In the genomic region with DNA sequence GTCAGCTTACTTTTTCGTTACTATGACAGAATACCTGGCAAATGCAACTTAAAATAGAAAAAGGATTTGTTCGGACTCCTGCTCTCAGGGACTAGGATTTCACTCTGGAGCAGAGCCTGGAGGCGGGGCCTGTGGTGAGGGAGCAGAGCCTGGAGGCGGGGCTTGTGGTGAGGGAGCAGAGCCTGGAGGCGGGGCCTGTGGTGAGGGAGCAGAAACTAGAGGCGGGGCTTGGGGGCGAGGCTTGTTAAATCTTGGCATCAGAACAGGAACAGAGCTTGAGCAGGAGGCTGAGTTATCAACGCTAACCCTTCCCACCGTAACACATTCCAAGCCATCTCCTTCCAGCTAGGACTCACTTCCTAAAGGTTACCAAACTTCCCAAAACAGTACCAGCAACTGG, we compare ENCODE assay signal across 8 mouse cellular contexts. TPM values are rescaled to one million over a fixed set of nuclear protein-coding genes. Genes with fewer than 3 reads are reported as not detected.
DNase-seq lines count a peak whose midpoint lies in the region; ATAC-seq and TF ChIP-seq lines count a peak whose summit lies in the region.

No protein-coding gene starts in this region.

- H3K36me3 ChIP-seq in liver, embryonic 13.5 days: peaks cover 99% of the 10 kb centered on the region

- H3K27ac ChIP-seq in liver, embryonic 13.5 days: no peak overlapping the region; the same call in 1 of the 2 replicates

- no peak overlapping the region for H3K4me3 ChIP-seq in liver, embryonic 13.5 days (replicated peaks)

- no peaks in the 10 kb centered on the region for H3K27me3 ChIP-seq in liver, embryonic 13.5 days

- H3K9ac ChIP-seq in liver, embryonic 13.5 days: no peak overlapping the region

- no peak for TF ChIP-seq CTCF in brain, embryonic 14.5 days (IDR thresholded peaks at IDR 0.05; ENCODE audit: borderline replicate concordance, extremely low read depth, insufficient read depth, insufficient read length)

- no peak overlapping the region for H3K4me2 ChIP-seq in liver, embryonic 13.5 days

- no peak for TF ChIP-seq POLR2A in brain, embryonic 14.5 days (IDR thresholded peaks at IDR 0.05; ENCODE audit: borderline replicate concordance, extremely low read depth, insufficient read depth, insufficient read length, poor library complexity, severe bottlenecking)

- H3K9me3 ChIP-seq in liver, embryonic 13.5 days (replicated peaks): no peaks in the 10 kb centered on the region

- WGBS in liver, embryonic 13.5 days (ENCODE audit: insufficient replicate concordance): 15% methylated on average over 9 of the region's 9 CpGs

- peak; percentile 54 for DNase-seq in layer of hippocampus, adult 9-11 months
- DNase-seq in layer of hippocampus, adult 18-20 months (ENCODE audit: low spot score in 2 of 2): no peak
- DNase-seq in brain, embryonic 14.5 days (ENCODE audit: low read depth): peak; percentile 85
- peak; percentile 60 to 69 for DNase-seq in gastrocnemius, adult 8-10 months (ENCODE audit: low spot score in 2 of 2)
- peak; percentile 4 for DNase-seq in induced T-regulatory cell, adult 2 months (ENCODE audit: low read depth)
- DNase-seq in liver, embryonic 13.5 days: peak; percentile 55
- DNase-seq in skeletal muscle tissue, adult 2 months (ENCODE audit: low read depth, low spot score): peak; percentile 70
- DNase-seq in left cerebral cortex, adult 11 months (ENCODE audit: low spot score): no peak

- peak; percentile 78 for ATAC-seq in liver, embryonic 13.5 days (ENCODE audit: low read depth)

- peaks cover 25% of the 10 kb centered on the region for H3K4me1 ChIP-seq in liver, embryonic 13.5 days (replicated peaks)

RNA-seq across cellular contexts. Expression of gene Prpf18, which starts 58.5 kb away (rescaled TPM):
- 10 to 100 TPM; 50.4 to 52.7 TPM for total RNA-seq in layer of hippocampus, adult 18-20 months (2021)
- 37.2 and 40.7 TPM in 2 replicates for polyA plus RNA-seq in brain, embryonic 14.5 days (2012; rRNA removed)
- total RNA-seq in gastrocnemius, adult 8-10 months (2022): 10 to 100 TPM; 38.0 to 46.6 (median 42.7) TPM
- polyA plus RNA-seq in liver, embryonic 13.5 days (2015; fragmentation: Nextera tagmentation; extraction: Ambion mirVana): 27.3 and 34.2 TPM in 2 replicates

Comparison
In these comparisons a context has a peak if more than half of its experiments do, and no peak if none do; other contexts are left out.
1. DNase-seq: peak in layer of hippocampus, adult 9-11 months (single experiment), brain, embryonic 14.5 days (single experiment), gastrocnemius, adult 8-10 months (2 of 2), induced T-regulatory cell, adult 2 months (single experiment), liver, embryonic 13.5 days (single experiment) and skeletal muscle tissue, adult 2 months (single experiment); none in layer of hippocampus, adult 18-20 months (0 of 2) and left cerebral cortex, adult 11 months (single experiment).